Mouse (Mus musculus) effector memory CD4-positive, alpha-beta T cell, adult 7 months (primary cell): Measurements from ENCODE around the gene AC129217.1. TPM values are rescaled to one million over a fixed set of nuclear protein-coding genes. Genes with fewer than 3 reads are reported as not detected.

Experiments used
- polyA plus RNA-seq: library from polyadenylated mRNA; unstranded; fragments of 100-300 nt; shearing (Covaris generic); gene quantifications from one replicate; pipeline ENCODE4 v1.2.1, GENCODE M21; 2017

The AC129217.1 gene
- not detected for polyA plus RNA-seq

DNA sequence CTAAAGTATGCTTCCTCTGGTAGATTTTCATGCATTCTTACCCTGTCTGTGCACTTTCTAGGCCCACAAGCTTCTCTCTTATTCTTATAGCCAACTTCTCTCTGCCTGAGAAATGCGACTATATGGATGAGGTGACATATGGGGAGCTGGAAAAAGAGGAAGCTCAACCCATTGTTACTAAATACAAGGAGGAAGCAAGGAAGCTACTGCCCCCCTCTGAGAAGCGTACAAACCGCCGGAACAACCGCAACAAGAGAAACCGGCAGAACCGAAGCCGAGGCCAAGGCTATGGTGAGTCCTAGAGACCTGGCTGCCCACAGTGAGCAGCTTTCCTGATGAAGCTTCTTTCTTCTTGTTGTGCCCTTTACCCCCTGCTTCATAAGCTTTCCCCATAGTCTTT is at the start of gene AC129217.1:
Gene AC129217.1 (plus strand): TSS at position 114 of the 400 bp plus-strand sequence.

DNA sequence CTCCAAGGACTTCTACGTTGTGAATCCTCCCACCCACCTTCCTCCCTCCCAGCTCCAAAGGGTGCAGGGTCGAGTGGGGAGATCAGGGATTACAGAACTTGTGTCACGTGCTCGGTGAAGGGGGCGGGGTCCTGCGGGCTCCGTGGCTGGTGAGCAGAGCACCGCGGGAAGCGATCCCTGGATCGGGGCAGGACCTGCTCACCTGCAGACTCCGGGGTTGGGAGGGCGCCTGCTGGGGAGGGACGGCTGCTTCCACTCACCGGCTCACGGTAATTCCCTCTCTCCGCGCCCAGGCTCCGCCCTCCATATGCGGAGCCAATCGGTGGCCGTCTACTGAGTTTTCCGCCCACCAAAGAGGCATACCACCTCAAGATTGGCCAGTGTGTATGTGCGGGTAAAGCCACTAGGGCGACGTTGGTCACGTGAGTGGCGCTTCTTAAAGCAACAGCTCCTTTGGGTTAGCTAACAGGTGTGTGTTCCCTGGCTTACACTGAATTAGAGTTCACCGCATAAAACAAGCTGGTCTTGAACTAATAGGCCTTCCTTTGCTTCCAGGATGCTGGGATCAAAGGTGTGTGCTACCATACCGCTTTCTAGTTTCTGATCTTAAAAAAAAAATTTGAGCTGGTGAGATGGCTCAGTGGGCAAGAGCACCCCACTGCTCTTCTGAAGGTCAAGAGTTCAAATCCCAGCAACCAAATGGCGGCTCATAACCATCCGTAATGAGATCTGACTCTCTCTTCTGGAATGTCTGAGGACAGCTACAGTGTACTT is 43.4 kb upstream of the AC129217.1 start, which contains the start of gene Taf6l:
Gene Taf6l (minus strand): TSS at position 410 of the 774 bp plus-strand sequence.

DNA sequence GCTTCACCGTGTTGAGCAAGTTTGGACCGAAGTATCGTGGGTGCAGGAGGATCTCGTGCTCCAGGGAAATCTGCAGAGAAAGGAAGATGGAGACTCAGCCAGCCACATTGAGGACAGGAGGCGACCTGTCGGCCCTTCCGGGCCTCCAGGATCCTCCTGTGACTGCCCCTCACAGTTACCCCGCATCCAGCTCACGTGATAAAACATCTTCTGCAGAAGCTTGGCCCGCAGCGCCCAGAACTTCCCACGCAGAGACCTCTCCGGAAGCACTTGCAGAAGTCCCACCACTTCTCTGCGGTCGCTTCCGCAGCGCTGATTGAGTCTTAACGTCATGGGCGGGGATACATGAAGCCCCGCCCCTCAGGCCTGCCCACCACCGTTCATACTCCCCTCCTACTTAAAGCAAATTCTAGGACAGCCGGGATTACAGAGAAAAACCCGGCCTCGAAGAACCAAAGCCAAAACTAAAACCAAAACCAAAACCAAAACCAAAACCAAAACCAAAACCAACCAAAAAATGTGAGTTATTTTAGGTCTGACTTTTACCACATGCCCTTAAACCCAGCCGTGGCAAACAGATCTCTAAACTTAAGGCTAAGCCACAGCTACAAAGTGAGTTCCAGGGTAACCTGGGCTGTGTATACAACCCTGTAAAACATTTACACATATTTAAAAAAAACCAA is 31.2 kb upstream of the AC129217.1 start, which contains the start of gene Polr2g:
Gene Polr2g (minus strand): TSS at position 314 of the 683 bp plus-strand sequence.

DNA sequence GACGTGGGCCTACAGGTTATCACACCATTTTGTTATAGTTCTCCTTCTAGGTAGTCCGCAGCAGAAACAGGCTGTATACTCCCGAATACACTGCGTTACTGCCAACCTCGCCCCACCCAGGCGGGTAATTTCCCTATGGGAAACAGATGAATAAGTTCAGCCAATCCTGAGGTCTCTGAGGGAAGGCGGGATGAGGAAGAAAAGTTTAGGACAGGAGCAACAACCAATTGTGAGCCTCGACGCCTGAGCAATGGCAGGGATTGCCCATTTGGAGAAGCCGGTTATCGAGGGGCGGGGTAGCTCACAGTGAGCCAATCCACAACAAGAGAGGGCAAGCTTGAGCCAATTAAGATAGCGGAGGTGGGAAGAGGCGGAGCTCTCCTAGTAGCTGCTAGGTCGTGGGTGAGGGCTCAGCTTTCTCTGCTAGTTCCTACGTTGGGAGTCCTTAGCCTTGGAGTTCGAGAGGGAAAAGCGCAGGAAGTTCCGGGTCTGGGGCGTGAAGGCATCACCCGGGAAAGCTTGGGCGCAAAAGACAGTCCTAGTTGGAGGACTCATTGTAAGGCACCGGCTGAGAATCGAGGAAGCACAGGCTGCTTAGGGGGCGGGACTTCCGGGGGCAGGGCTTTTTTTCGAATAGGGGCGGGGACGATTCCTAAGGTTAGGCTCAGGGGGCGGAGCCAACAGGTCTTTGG is 27.3 kb upstream of the AC129217.1 start, which contains the start of gene Zbtb3:
Gene Zbtb3 (plus strand): TSS at position 426 of the 692 bp plus-strand sequence.

DNA sequence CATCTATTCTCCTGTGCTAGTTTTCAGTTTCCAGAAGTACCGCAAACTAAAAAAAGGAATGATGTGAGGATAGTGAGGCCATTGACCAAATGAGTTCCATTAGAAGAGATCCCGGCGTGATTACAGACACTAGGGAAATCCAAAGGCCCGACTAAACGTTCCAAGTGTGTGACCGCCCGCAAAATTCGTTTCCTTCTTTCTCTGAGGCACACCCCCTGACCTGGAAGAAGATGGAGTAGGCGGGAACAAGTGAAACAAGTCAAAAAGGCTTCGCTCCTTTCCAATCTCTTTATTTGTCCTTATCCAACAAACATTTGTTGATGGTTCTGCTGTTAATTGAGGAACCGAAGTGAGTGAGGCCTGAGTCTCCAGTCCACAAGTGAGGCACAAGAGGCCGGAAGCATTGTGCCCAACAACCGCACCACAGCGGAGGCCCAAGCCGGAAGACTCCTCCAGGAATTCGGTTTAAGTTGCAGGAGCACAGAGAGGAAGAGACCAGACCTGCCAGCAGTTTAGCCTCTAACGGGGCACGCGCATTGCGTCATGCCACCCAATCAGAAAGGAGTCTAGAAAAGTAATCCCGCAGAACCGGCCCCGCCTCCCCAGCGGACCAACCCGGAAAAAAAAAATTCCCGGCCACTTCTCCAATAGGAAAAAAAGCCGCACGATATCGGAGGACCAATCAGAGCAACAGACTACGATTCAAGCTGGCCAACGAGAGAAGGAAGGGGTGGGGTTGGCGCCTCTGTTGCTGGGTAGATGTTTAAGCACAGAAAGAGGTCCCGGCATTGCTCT is 10.6 kb upstream of the AC129217.1 start, which contains the start of gene Ttc9c:
Gene Ttc9c (minus strand): TSS at position 533 of the 795 bp plus-strand sequence.

DNA sequence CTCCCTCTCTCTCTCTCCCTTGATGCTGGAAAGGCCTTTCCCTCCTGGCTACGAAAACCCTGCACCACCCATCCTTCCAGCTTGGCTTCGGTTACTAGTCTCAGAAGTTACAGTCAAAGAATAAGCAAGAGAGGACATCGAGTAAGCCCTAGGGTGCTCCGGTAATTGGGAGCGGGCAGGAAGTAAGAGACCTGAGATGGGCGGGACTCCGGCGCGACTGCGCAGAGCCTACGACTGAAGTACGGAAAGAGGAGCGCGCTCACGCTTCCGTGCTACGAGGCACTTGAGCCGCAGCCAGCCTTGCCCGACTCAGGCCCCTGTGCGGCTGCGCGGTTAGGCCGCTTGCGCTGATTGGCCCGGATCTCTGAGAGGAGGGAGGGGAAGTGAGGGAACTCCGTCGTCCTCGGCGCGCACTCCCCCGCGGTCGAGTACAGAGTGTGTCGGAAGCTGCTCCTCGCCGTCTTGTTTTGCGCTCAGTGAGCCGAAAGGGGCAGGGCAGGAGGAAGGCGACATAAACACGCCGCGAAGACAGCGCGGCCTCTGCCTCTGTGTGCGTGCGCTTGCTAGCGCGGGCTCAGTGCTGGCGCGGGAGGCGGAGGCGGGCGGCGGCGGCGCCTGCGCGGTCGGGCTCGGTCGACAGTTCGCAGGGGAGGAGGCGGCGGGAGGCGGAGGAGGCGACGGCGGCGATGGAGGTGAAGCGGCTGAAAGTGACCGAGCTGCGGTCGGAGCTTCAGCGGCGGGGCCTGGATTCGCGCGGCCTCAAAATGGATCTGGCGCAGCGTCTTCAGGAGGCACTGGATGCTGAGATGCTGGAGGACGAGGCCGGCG is 9.8 kb upstream of the AC129217.1 start, which contains the start of gene Hnrnpul2:
Gene Hnrnpul2 (plus strand): TSS at position 415 of the 828 bp plus-strand sequence.

DNA sequence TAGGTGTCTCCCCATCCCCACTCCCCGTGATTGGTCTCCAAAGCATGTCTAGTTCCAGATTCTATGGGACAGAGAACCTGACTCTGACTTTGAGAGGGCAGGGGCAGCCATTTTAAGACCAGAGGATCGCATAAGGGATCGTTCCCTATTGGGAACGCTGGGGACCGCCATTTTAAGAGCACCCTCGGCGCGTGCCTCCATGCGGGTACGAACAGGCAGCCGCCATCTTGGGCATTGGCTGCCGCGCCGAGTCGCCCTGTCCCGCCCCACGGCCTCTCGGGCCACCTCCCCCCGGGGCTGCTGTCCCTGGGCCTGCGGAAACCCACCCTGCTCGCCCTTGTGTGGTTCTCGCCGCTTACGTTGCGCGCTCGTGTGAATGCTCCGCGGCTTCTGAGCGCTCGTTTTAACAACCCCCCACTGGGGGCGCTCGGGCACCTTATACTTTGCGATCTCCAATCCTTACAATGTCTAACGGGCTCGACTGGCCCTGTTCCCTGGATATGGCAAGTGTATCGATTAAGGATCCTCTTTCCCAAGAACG is 7.7 kb downstream of the AC129217.1 start, which contains the start of gene Bscl2:
Gene Bscl2 (plus strand): TSS at position 217 of the 541 bp plus-strand sequence.

DNA sequence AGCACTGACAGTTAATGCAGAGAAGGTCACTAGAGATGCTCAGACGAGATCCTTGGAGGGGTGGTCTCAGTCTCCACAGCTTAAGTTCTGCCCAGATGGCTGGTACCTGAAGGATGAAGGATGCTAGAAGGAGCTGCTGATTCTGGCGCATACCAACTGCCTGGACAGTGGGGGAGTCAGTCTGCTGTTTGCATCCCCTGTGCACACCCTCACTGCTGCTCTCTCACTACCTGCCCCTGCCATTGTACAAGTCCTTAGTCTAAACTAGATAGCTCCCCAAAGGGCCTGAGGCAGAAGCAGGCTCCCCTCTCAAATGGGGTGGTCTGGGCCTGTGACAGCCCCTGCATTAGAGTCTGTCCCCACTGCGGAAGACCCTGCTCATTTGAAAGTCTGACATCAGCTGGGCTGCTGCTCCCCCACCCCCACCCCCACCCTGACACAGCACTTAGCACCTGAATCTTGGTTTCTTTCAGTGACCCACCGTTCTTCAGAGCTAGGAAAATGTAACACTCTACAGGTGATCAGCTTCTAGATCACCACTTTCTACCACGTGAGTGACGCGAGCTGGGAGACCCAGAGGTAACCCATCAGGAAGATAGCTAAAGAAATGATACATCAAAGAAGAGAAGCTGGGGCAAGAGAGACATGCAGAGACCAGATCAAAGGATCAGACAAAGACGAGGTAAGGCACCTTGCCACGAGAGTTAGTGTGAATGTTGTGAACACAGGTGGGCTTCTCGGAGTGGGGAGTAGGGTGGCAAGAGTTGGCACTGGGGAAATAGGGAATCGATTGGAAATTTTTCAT is 9.7 kb downstream of the AC129217.1 start, which contains the start of gene Gng3:
Gene Gng3 (minus strand): TSS at position 92 of the 805 bp plus-strand sequence.

DNA sequence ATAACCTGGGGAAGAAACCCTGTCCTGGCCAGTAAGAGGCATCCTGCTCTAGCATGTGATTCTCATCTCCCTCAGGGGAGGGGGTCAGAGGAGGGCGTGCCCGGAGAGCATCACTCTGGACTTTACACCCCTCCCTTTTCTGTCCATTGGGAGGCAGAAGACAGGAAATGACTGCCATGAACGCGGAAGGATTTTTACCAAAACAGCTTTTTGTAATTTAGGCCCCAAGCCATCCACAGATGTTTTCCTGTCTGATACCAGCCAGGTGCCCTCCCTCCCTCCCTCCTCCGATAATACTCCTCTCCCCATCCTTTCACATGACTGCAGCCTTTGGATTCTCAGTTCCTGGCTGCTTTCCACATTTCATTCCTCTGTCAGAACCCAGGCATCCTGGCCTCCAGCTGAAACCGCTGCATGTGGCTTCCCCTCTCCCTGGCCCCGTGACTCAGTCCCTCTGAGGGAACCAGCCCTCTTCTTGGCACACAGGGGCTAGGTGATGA is 20.9 kb downstream of the AC129217.1 start, which contains the start of gene Lrrn4cl:
Gene Lrrn4cl (plus strand): TSS at position 367 of the 500 bp plus-strand sequence.

DNA sequence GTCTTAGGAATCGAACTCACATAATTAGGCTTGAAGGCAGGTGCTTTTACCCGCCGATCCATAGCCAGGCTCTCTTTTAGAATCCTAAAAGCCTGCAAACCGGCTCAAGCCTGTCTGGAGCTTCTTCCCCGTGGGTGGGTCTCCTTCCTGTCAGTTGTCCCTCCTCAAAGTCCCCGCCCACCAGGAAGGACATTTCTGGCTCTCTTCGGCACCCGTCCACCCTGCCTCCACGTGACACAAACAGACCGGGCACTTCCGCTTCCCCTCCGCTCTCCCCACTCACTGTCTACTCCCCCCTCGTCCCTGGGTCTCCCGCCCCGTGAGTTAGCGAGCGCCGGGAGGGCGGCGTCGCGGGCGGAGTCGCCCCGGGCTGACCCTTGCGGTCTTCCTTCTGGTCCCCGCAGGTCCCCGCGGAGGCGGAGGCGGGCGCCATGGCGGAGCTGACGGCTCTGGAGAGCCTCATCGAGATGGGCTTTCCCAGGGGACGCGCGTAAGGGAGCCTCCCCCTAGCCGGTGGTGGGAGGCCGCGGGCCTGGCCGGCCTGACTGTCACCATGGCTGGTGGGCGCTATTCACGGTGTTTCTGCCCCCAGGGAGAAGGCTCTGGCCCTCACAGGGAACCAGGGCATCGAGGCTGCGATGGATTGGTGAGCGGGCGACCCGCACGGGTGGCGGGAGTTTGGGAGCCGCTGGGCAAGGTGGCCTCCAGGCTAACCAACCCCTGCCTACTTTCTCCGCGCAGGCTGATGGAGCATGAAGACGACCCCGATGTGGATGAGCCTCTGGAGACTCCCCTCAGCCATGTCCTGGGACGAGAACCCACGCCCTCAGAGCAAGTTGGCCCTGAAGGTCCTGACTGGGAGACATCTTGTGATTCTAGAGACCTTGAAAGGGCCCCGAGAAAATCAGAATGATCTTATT is 42.0 kb downstream of the AC129217.1 start, which contains the start of gene Ubxn1:
Gene Ubxn1 (plus strand): TSS at position 230 of the 920 bp plus-strand sequence.

DNA sequence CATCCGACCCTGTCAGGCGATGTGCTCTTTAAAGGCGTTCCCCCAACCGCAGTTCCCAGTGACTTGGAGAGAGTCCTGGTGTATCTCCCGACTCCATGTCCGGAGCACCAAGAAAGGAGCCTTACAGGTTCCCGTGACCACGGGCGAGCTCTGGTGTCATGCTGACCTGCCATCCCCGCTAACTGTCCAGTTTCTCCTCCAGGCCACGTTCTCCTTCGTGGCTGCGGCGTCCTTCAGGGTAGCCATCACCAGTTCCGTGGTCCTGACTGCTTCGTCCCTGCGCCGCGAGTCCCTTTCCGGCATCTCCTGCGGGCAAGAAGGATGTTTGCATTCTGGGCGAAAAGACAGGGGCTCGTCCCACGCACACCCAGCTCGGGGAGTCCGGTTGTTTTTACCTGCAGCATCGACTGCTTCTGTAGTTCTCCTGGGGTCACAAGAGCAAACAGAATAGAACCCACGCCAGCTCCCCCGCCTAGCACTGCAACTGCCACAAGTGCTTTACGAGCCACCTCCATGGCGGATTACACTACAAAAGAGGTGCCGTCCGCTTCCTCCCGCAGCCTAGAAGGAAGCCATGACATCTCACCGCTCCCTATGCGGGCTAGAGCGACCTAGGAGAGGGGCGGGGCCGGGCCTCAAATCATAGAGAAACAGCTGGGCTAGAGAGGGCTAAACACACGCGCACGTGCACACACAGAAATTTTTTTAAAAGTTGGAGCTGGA is 50.9 kb downstream of the AC129217.1 start, which contains the start of gene Uqcc3:
Gene Uqcc3 (minus strand): TSS at position 613 of the 723 bp plus-strand sequence.

DNA sequence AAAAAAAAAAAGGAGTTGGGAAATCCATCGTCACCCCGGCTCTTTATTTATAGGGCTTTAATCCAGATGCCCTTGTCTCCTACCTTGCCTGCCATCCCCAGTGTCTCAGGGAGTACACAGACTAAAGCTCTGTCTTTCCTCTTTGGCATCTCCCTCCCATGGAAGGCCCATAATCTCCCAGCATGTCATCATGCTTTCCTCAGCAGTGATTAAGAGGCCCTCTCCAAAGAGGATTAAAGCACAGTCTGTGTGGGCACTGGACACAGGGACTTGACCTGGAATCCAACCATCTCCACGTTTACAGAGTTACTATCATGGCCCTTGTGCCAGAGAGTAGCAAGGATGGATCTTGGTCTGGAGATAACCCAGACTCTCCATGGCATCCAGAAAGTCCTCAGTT is 54.0 kb downstream of the AC129217.1 start, which contains the start of the genes Lbhd1 and Gm49403:
Gene Lbhd1 (plus strand): TSS at position 117 of the 400 bp plus-strand sequence.
Gene Gm49403 (plus strand): TSS at position 315 of the 400 bp plus-strand sequence.

DNA sequence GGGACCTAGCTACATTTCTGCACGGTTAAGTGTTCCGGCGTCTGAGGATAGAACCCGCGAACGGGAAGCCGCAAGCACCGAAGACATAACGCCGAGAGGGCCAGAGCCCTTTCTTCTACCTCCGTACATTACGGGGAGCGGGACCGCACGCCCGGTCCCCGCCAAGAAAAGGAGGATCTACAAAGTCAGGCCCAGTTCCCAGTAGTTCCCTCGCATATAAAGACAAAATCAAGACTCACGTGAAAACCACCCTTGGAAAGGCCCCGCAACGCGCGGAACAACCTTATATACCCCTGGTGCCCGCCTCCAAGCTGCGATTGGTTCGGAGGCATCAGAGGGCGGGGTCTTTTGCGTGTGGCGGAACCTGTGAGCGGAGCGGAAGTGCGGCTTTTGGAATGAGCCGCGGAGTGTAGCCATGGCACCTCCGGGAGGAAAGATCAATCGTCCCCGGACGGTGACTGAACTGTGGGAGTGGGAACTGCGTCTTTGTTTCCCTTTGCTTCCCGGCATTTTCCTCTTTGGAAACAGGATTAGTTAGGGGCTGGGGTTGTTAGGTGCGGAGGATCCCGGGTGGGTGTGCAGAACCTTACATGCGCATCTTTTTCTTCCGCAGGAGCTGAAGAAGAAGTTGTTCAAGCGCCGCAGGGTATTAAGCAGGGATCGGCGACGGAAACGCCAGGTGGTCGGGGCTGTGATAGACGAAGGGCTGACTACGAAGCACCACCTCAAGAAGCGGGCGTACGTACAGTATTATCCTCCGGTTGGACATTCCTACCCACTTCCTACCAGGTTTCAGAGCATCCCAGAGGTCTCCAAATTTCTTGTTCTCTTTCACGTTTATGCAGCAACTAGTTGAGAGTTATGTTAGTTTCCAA is 59.2 kb downstream of the AC129217.1 start, which contains the start of the genes 1810009A15Rik and Gm49416:
Gene 1810009A15Rik (plus strand): TSS at position 343 of the 875 bp plus-strand sequence.
Gene Gm49416 (plus strand): TSS at position 416 of the 875 bp plus-strand sequence.

